Mouse (Mus musculus): ENCODE data around the gene Arhgap19.

DNA sequence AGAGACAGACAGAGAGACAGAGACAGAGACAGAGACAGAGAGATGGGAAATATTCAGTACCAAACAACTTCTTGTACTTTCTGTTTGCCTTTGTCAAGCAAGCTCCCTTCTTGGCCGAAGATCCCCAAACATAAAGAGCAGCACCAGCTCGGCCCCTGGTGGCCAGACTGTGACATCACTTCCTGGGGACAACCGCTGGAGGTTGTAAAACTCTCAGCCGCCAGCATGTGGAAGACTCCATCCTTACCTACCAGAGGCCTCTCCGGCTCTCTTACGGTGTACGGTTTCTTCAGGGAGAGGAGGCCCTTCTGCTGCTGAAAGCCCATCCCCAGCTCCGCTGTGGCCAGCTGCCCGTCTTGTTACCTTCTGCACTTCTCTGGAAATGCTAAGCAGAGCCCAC lies 40.3 kb downstream of the Arhgap19 start:
- TF ChIP-seq EP300 (IDR thresholded peaks at IDR 0.05; ENCODE audit: low read depth), result no peak
- TF ChIP-seq CTCF (IDR thresholded peaks at IDR 0.05; ENCODE audit: low read depth), result peak; percentile 65
